Mouse (Mus musculus): ENCODE results near the gene Ccnd3. TPM values are rescaled to one million over a fixed set of nuclear protein-coding genes. Genes with fewer than 3 reads are reported as not detected.
"Not testable (repeated sequence)": the region's sequence is repeated elsewhere in the genome, so short reads cannot be mapped to it uniquely, and the experiment has no call there.

The Ccnd3 gene
- polyA plus RNA-seq, 1 experiment: 292 TPM

GRCm38 (mm10) chr17:47493653-47494052 lies 11.2 kb upstream of the Ccnd3 start:
- Histone ChIP-seq H3K4me1 (ENCODE audit: control insufficient read depth) (peaks cover 33% of the 10 kb centered on the region), H3K36me3 (ENCODE audit: control insufficient read depth) (peaks cover 94% of the 10 kb centered on the region), H3K9me3 (ENCODE audit: control insufficient read depth, low read length) (no peaks in the 10 kb centered on the region), H3K4me3 (replicated peaks) (no peak overlapping the region), H3K27me3 (ENCODE audit: control insufficient read depth) (no peaks in the 10 kb centered on the region)
- no peak for TF ChIP-seq TAL1 (IDR thresholded peaks at IDR 0.05; ENCODE audit: low read length)
- TF ChIP-seq GATA1 (IDR thresholded peaks at IDR 0.05; ENCODE audit: low read length): no peak

GRCm38 (mm10) chr17:47494132-47494531 lies 10.7 kb upstream of the Ccnd3 start:
- peaks cover 94% of the 10 kb centered on the region for H3K36me3 ChIP-seq (ENCODE audit: control insufficient read depth)

DNA sequence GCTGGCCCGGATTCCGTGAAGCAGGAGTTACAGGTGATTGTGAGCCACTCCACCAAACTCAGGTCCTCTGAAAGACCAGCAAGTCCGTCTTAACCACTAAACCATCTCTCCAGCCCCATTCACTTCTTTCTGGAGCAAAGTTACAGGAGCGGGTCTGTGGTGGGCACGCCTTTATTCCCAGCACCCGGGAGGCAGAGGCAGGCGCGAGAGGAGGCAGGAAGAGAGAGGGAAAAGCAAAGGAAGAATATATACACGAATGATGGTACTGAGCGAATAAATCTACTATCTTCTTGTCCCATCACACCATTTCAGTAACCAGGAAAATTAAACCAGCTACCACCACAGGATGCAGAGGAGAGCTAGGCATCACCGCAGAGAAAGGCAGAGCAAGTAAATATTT lies 3.3 kb upstream of the Ccnd3 start:
- peak overlapping the region; percentile 85 for H3K4me3 ChIP-seq (replicated peaks)
- H3K4me1 ChIP-seq (ENCODE audit: control insufficient read depth): peaks cover 49% of the 10 kb centered on the region
- H3K36me3 ChIP-seq (ENCODE audit: control insufficient read depth): peaks cover 42% of the 10 kb centered on the region
- no peaks in the 10 kb centered on the region for H3K9me3 ChIP-seq (ENCODE audit: control insufficient read depth, low read length)
- no peaks in the 10 kb centered on the region for H3K27me3 ChIP-seq (ENCODE audit: control insufficient read depth)
- TF ChIP-seq TAL1 (IDR thresholded peaks at IDR 0.05; ENCODE audit: low read length) (no peak), GATA1 (IDR thresholded peaks at IDR 0.05; ENCODE audit: low read length) (no peak)

More at GRCm38 (mm10) chr17:47494132-47494531, 10.7 kb upstream of the Ccnd3 start:
- Histone ChIP-seq H3K4me1 (ENCODE audit: control insufficient read depth) (peaks cover 35% of the 10 kb centered on the region), H3K27me3 (ENCODE audit: control insufficient read depth) (no peaks in the 10 kb centered on the region), H3K4me3 (replicated peaks) (no peak overlapping the region), H3K9me3 (ENCODE audit: control insufficient read depth, low read length) (no peaks in the 10 kb centered on the region)
- TF ChIP-seq GATA1 (IDR thresholded peaks at IDR 0.05; ENCODE audit: low read length) (no peak), TAL1 (IDR thresholded peaks at IDR 0.05; ENCODE audit: low read length) (no peak)

- Histone ChIP-seq H3K27me3 (ENCODE audit: control insufficient read depth) (no peaks in the 10 kb centered on the region), H3K4me3 (replicated peaks) (peak within 1 kb of the TSS; percentile 85), H3K9me3 (ENCODE audit: control insufficient read depth, low read length) (no peaks in the 10 kb centered on the region), H3K36me3 (ENCODE audit: control insufficient read depth) (peaks cover 40% of the 10 kb centered on the region), H3K4me1 (ENCODE audit: control insufficient read depth) (peaks cover 53% of the 10 kb centered on the region)
- TF ChIP-seq GATA1 (IDR thresholded peaks at IDR 0.05; ENCODE audit: low read length) (no peak), TAL1 (IDR thresholded peaks at IDR 0.05; ENCODE audit: low read length) (no peak)
Observed at GRCm38 (mm10) chr17:47501946-47502706, 2.7 kb upstream of the Ccnd3 start, which contains the start of gene Taf8. TSS of gene Taf8 (minus strand) at chr17:47502292.

DNA sequence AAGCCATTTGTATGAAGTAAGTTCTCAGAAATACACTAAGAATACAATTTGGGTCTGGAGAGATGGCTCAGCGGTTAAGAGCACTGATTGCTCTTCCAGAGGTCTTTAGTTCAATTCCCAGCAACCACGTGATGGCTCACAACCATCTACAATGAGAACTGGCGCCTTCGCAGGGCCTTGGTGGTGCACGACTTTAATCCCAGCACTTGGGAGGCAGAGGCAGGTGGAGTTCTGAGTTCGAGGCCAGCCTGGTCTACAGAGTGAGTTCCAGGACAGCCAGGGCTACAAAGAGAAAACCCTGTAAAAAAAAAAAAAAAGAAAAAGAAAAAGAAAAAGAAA lies 2.2 kb upstream of the Ccnd3 start:
- H3K4me3 ChIP-seq (replicated peaks); H3K27me3 ChIP-seq (ENCODE audit: control insufficient read depth); H3K9me3 ChIP-seq (ENCODE audit: control insufficient read depth, low read length): not testable (repeated sequence)
- Histone ChIP-seq H3K36me3 (ENCODE audit: control insufficient read depth) (peaks cover 36% of the 10 kb centered on the region), H3K4me1 (ENCODE audit: control insufficient read depth) (peaks cover 59% of the 10 kb centered on the region)

DNA sequence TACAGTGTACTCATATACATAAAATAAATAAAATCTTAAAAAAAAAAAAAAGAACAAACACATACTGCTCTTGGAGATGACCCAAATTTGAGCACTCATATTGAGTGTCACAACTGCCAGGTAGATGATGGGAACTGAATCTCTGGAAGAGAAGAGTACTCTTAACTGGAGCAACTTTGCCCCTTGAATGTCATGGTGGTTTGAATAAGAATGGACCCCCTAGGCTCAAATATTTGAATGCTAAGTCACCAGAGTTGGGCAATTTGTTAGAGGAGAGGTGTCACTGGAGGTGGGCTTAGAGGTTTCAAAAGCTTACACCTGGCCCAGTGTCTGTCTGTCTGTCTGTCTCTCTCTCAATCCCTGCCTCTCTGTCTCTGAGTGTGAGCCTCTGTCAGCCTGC lies 1.2 kb upstream of the Ccnd3 start:
- peaks cover 27% of the 10 kb centered on the region for H3K36me3 ChIP-seq (ENCODE audit: control insufficient read depth)
- TF ChIP-seq TAL1 (IDR thresholded peaks at IDR 0.05; ENCODE audit: low read length): no peak
- no peak for TF ChIP-seq GATA1 (IDR thresholded peaks at IDR 0.05; ENCODE audit: low read length)
- peaks cover 68% of the 10 kb centered on the region for H3K4me1 ChIP-seq (ENCODE audit: control insufficient read depth)
- H3K27me3 ChIP-seq (ENCODE audit: control insufficient read depth): no peaks in the 10 kb centered on the region
- no peak overlapping the region for H3K4me3 ChIP-seq (replicated peaks)
- no peaks in the 10 kb centered on the region for H3K9me3 ChIP-seq (ENCODE audit: control insufficient read depth, low read length)

DNA sequence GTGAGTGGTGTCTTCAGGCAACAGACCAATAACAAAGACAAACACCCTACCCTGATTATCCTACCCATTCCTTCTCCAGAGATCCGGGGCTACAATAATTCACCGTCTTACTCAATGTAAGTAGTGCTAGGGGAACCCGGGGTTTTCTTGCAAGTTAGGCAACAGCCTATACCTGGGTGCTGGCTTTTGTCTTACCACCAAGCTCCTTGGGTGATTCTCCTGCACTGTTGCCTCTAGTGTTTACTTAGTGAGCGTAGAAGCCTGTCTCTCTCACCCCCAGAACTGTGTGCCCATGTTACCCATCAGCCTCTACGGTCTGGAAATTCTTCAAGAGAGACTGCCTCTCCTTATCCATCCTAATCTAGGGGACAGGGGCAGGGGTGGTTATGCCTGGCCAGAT lies 623 bp upstream of the Ccnd3 start:
- Histone ChIP-seq H3K9me3 (ENCODE audit: control insufficient read depth, low read length) (no peaks in the 10 kb centered on the region), H3K36me3 (ENCODE audit: control insufficient read depth) (peaks cover 21% of the 10 kb centered on the region), H3K4me1 (ENCODE audit: control insufficient read depth) (peaks cover 68% of the 10 kb centered on the region), H3K4me3 (replicated peaks) (peak overlapping the region; percentile 66), H3K27me3 (ENCODE audit: control insufficient read depth) (no peaks in the 10 kb centered on the region)
- TF ChIP-seq GATA1 (IDR thresholded peaks at IDR 0.05; ENCODE audit: low read length): no peak
- no peak for TF ChIP-seq TAL1 (IDR thresholded peaks at IDR 0.05; ENCODE audit: low read length)

DNA sequence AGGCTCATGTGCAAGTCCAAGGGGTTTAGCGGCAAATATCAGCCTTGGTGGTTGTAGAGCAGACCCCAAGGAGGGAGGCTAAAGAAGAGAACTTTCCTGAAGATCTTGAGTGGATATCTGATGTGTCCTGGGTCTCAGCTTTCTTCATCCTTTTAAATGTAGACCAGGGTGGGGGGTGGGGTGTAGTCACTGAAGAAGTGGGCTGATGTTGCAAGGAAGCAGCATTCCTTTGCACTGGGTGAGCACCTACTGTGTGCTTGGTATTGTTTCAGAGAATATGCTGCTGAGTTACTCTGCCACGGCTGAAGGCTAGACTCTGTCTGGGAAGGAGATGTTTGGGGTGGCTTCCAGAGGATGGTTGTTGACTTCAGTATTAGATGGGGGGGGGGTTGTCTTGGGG lies 715 bp downstream of the Ccnd3 start:
- Histone ChIP-seq H3K36me3 (ENCODE audit: control insufficient read depth) (peaks cover 11% of the 10 kb centered on the region), H3K27me3 (ENCODE audit: control insufficient read depth) (no peaks in the 10 kb centered on the region), H3K4me3 (replicated peaks) (peak overlapping the region; percentile 66), H3K9me3 (ENCODE audit: control insufficient read depth, low read length) (no peaks in the 10 kb centered on the region), H3K4me1 (ENCODE audit: control insufficient read depth) (peaks cover 76% of the 10 kb centered on the region)
- no peak for TF ChIP-seq GATA1 (IDR thresholded peaks at IDR 0.05; ENCODE audit: low read length)
- TF ChIP-seq TAL1 (IDR thresholded peaks at IDR 0.05; ENCODE audit: low read length): no peak

- Histone ChIP-seq H3K4me3 (replicated peaks) (no peak overlapping the region), H3K36me3 (ENCODE audit: control insufficient read depth) (peaks cover 6% of the 10 kb centered on the region), H3K4me1 (ENCODE audit: control insufficient read depth) (peaks cover 76% of the 10 kb centered on the region), H3K9me3 (ENCODE audit: control insufficient read depth, low read length) (no peaks in the 10 kb centered on the region), H3K27me3 (ENCODE audit: control insufficient read depth) (no peaks in the 10 kb centered on the region)
- no peak for TF ChIP-seq TAL1 (IDR thresholded peaks at IDR 0.05; ENCODE audit: low read length)
- no peak for TF ChIP-seq GATA1 (IDR thresholded peaks at IDR 0.05; ENCODE audit: low read length)
Observed at GRCm38 (mm10) chr17:47506042-47506441, 1.2 kb downstream of the Ccnd3 start.

DNA sequence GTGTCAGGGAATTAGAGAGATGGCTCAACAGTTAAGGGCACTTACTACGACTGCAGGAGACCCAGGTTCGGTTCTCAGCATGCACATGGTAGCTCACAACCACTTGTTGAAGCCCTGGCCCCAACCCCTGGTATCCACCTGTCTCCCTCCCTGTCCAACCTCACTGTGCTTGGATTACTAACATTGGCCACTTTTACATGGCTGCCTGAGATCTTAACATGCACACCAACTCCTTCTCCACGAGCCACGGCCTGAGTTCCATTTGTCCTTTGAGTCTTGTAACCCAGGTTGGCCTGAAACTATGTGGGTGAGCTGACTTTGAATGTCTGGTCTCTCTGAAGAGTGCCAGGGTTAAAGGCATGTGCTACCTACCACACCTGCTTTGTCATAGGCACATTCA lies 1.8 kb downstream of the Ccnd3 start:
- peaks cover 3% of the 10 kb centered on the region for H3K36me3 ChIP-seq (ENCODE audit: control insufficient read depth)
- H3K9me3 ChIP-seq (ENCODE audit: control insufficient read depth, low read length): no peaks in the 10 kb centered on the region
- no peaks in the 10 kb centered on the region for H3K27me3 ChIP-seq (ENCODE audit: control insufficient read depth)
- no peak overlapping the region for H3K4me3 ChIP-seq (replicated peaks)
- H3K4me1 ChIP-seq (ENCODE audit: control insufficient read depth): peaks cover 77% of the 10 kb centered on the region
- TF ChIP-seq GATA1 (IDR thresholded peaks at IDR 0.05; ENCODE audit: low read length) (no peak), TAL1 (IDR thresholded peaks at IDR 0.05; ENCODE audit: low read length) (no peak)
